Mouse (Mus musculus) kidney, embryonic 16.5 days (tissue): ENCODE results near the gene Msx1. TPM values are rescaled to one million over a fixed set of nuclear protein-coding genes. Genes with fewer than 3 reads are reported as not detected.

Experiments
- ATAC-seq: fragments of 200-750 bp; cut with Nextera tagmentation; 2 replicates; pipeline ENCODE4 v1.8.0; 2017; ENCODE audit warnings: moderate TSS enrichment; ENCODE audit not compliant: low FRiP score, low TSS enrichment
- H3K27ac ChIP-seq: fragments of 300-500 bp; sonication (generic); 2 replicates; pipeline ENCODE4 v1.5.1; 2014; ENCODE audit warnings: low read length
- H3K27me3 ChIP-seq: fragments of 300-500 bp; sonication (generic); 2 replicates; pipeline ENCODE4 v1.6.1; 2014; ENCODE audit warnings: low read length, control low read depth, mixed read lengths; ENCODE audit not compliant: insufficient read depth
- H3K36me3 ChIP-seq: fragments of 300-500 bp; sonication (generic); 2 replicates; pipeline ENCODE4 v1.6.1; 2014; ENCODE audit warnings: low read length, control low read depth, mixed read lengths; ENCODE audit not compliant: insufficient read depth
- H3K4me1 ChIP-seq: fragments of 300-500 bp; sonication (generic); 2 replicates; pipeline ENCODE4 v1.6.1; 2014; ENCODE audit warnings: low read length, control low read depth, mixed read lengths; ENCODE audit not compliant: insufficient read depth
- H3K4me2 ChIP-seq: fragments of 300-500 bp; sonication (generic); replicated peaks from 2 replicates; pipeline ENCODE4 v1.6.1; 2014; ENCODE audit warnings: low read depth, low read length
- H3K4me3 ChIP-seq: fragments of 300-500 bp; sonication (generic); 2 replicates; pipeline ENCODE4 v1.5.1; 2014; ENCODE audit warnings: mild to moderate bottlenecking, low read length
- H3K9ac ChIP-seq: fragments of 300-500 bp; sonication (generic); replicated peaks from 2 replicates; pipeline ENCODE4 v1.6.1; 2014; ENCODE audit warnings: low read length
- H3K9me3 ChIP-seq: fragments of 300-500 bp; sonication (generic); 2 replicates; pipeline ENCODE4 v1.6.1; 2016; ENCODE audit warnings: low read length, control low read depth
- WGBS: fragments of 180-500 bp; shearing (Covaris S2); extraction: QIAGEN DNeasy Blood & Tissue Kit; methylation state at CpG from one replicate; pipeline ENCODE4 v1.1.7; 2014; 5-methylcytosine and 5-hydroxymethylcytosine counted together
- polyA plus RNA-seq: library from polyadenylated mRNA; unstranded; fragments of >200 nt; fragmentation: Nextera tagmentation; extraction: Ambion mirVana; gene quantifications from 2 replicates; pipeline ENCODE4 v1.2.1, GENCODE M21; 2015

Msx1 gene
- polyA plus RNA-seq: 1.9 and 3.9 TPM in 2 replicates

GRCm38 (mm10) chr5:37824461-37824795 is at the start of gene Msx1:
TSS of gene Msx1 (minus strand) at chr5:37824583.
- 0% methylated on average over 37 of the region's 37 CpGs for WGBS
- Histone ChIP-seq H3K9ac (peak within 1 kb of the TSS; percentile 39), H3K36me3 (no peaks in the 10 kb centered on the region), H3K9me3 (peaks cover under 1% of the 10 kb centered on the region), H3K4me2 (peak within 1 kb of the TSS; percentile 65), H3K27ac (no peak within 1 kb of the TSS), H3K4me1 (peaks cover 19% of the 10 kb centered on the region), H3K27me3 (peaks cover 97% of the 10 kb centered on the region), H3K4me3 (peak within 1 kb of the TSS; percentile 40)
- ATAC-seq: peak; percentile 90

GRCm38 (mm10) chr5:37865471-37865870 is 41.1 kb upstream of the Msx1 start:
- H3K27ac ChIP-seq: no peak overlapping the region
- 36% methylated on average over 6 of the region's 6 CpGs for WGBS
- H3K36me3 ChIP-seq: no peaks in the 10 kb centered on the region
- H3K4me2 ChIP-seq: no peak overlapping the region
- H3K4me1 ChIP-seq: no peaks in the 10 kb centered on the region
- H3K9me3 ChIP-seq: no peaks in the 10 kb centered on the region
- ATAC-seq: no peak
- H3K27me3 ChIP-seq: peaks cover 17% of the 10 kb centered on the region
- no peak overlapping the region for H3K4me3 ChIP-seq
- no peak overlapping the region for H3K9ac ChIP-seq

GRCm38 (mm10) chr5:37864309-37864708 is 39.9 kb upstream of the Msx1 start:
- no peak overlapping the region for H3K4me3 ChIP-seq
- H3K9me3 ChIP-seq: no peaks in the 10 kb centered on the region
- no peak overlapping the region for H3K9ac ChIP-seq
- ATAC-seq: no peak
- H3K4me1 ChIP-seq: no peaks in the 10 kb centered on the region
- WGBS: 95% methylated on average over 2 of the region's 2 CpGs
- no peaks in the 10 kb centered on the region for H3K36me3 ChIP-seq
- no peak overlapping the region for H3K27ac ChIP-seq
- H3K27me3 ChIP-seq: peaks cover 20% of the 10 kb centered on the region
- H3K4me2 ChIP-seq: no peak overlapping the region

GRCm38 (mm10) chr5:37860846-37861245 is 36.5 kb upstream of the Msx1 start:
- Histone ChIP-seq H3K4me1 (no peaks in the 10 kb centered on the region), H3K27ac (no peak overlapping the region), H3K9me3 (no peaks in the 10 kb centered on the region), H3K4me3 (no peak overlapping the region), H3K36me3 (no peaks in the 10 kb centered on the region), H3K9ac (no peak overlapping the region), H3K4me2 (no peak overlapping the region), H3K27me3 (peaks cover 25% of the 10 kb centered on the region)
- 81% methylated on average over 6 of the region's 6 CpGs for WGBS
- ATAC-seq: no peak

- Histone ChIP-seq H3K36me3 (no peaks in the 10 kb centered on the region), H3K9me3 (no peaks in the 10 kb centered on the region), H3K27ac (no peak overlapping the region), H3K4me2 (no peak overlapping the region), H3K4me3 (no peak overlapping the region), H3K4me1 (no peaks in the 10 kb centered on the region), H3K27me3 (peaks cover 29% of the 10 kb centered on the region), H3K9ac (no peak overlapping the region)
- WGBS: 58% methylated on average over 7 of the region's 7 CpGs
- ATAC-seq: no peak
These were observed 35.9 kb upstream of the Msx1 start for GRCm38 (mm10) chr5:37860151-37860721.

GRCm38 (mm10) chr5:37857763-37858545 is 33.6 kb upstream of the Msx1 start:
- no peak overlapping the region for H3K4me3 ChIP-seq
- H3K36me3 ChIP-seq: no peaks in the 10 kb centered on the region
- ATAC-seq: 0 out of 2 replicates have a peak, but pooled peaks have one; percentile 43
- no peaks in the 10 kb centered on the region for H3K9me3 ChIP-seq
- no peak overlapping the region for H3K9ac ChIP-seq
- H3K27me3 ChIP-seq: peaks cover 34% of the 10 kb centered on the region
- no peaks in the 10 kb centered on the region for H3K4me1 ChIP-seq
- WGBS: 17% methylated on average over 14 of the region's 14 CpGs
- H3K27ac ChIP-seq: no peak overlapping the region
- H3K4me2 ChIP-seq: no peak overlapping the region

- WGBS: 19% methylated on average over 5 of the region's 5 CpGs
- ATAC-seq: no peak
- Histone ChIP-seq H3K4me3 (no peak overlapping the region), H3K9me3 (no peaks in the 10 kb centered on the region), H3K27ac (no peak overlapping the region), H3K9ac (no peak overlapping the region), H3K27me3 (peaks cover 44% of the 10 kb centered on the region), H3K4me1 (no peaks in the 10 kb centered on the region), H3K36me3 (no peaks in the 10 kb centered on the region), H3K4me2 (no peak overlapping the region)
These were observed 31.7 kb upstream of the Msx1 start for GRCm38 (mm10) chr5:37856057-37856456.

GRCm38 (mm10) chr5:37854233-37854632 is 29.9 kb upstream of the Msx1 start:
- peaks cover 44% of the 10 kb centered on the region for H3K27me3 ChIP-seq
- no peak overlapping the region for H3K4me2 ChIP-seq
- no peak for ATAC-seq
- no peak overlapping the region for H3K9ac ChIP-seq
- no peak overlapping the region for H3K27ac ChIP-seq
- no peaks in the 10 kb centered on the region for H3K9me3 ChIP-seq
- no peaks in the 10 kb centered on the region for H3K4me1 ChIP-seq
- no peaks in the 10 kb centered on the region for H3K36me3 ChIP-seq
- WGBS: 64% methylated on average over 6 of the region's 6 CpGs
- no peak overlapping the region for H3K4me3 ChIP-seq

- ATAC-seq: no peak
These were observed 27.1 kb upstream of the Msx1 start for GRCm38 (mm10) chr5:37851305-37851982.

More at GRCm38 (mm10) chr5:37851305-37851982, 27.1 kb upstream of the Msx1 start:
- H3K9ac ChIP-seq: no peak overlapping the region
- 20% methylated on average over 15 of the region's 15 CpGs for whole genome bisulfite sequencing
- no peak overlapping the region for H3K4me2 ChIP-seq
- H3K4me1 ChIP-seq: no peaks in the 10 kb centered on the region
- H3K4me3 ChIP-seq: no peak overlapping the region
- H3K27me3 ChIP-seq: peaks cover 34% of the 10 kb centered on the region
- H3K36me3 ChIP-seq: no peaks in the 10 kb centered on the region
- H3K27ac ChIP-seq: no peak overlapping the region
- no peaks in the 10 kb centered on the region for H3K9me3 ChIP-seq
